ENCODE assay signal across 8 mouse cellular contexts in genomic region chr13:41709475-41710227, GRCm38 (mm10).
A peak's percentile ranks its signal among the peaks of the same experiment; 100 is the strongest.
DNase-seq lines count a peak whose midpoint lies in the region; ATAC-seq lines count a peak whose summit lies in the region.

No protein-coding gene starts in this region.

- peaks cover 6% of the 10 kb centered on the region; the same call in 1 of the 2 replicates for H3K4me1 ChIP-seq in limb, embryonic 10.5 days

- H3K27ac ChIP-seq in limb, embryonic 10.5 days: no peak overlapping the region

- H3K9me3 ChIP-seq in limb, embryonic 10.5 days (replicated peaks): no peaks in the 10 kb centered on the region

- peaks cover 6% of the 10 kb centered on the region; the same call in 1 of the 2 replicates for H3K27me3 ChIP-seq in limb, embryonic 10.5 days (ENCODE audit: low read depth, poor library complexity, severe bottlenecking)

- peak; percentile 21 for DNase-seq in 3134 (ENCODE audit: extremely low read depth, insufficient read length, low spot score)
- DNase-seq in adrenal gland, adult 18-20 months (ENCODE audit: low spot score in 2 of 2): peak; percentile 81 to 82
- peak; percentile 96 for DNase-seq in embryo, embryonic 10.5 days (ENCODE audit: low spot score)
- DNase-seq in kidney, adult 8-10 months: peak; percentile 79 to 91
- DNase-seq in limb, embryonic 10.5 days (ENCODE audit: low spot score): peak; percentile 86
- peak; percentile 79 for DNase-seq in naive thymus-derived CD4-positive, alpha-beta T cell, adult 2 months (ENCODE audit: low read depth)
- peak; percentile 63 to 88 for DNase-seq in spleen, postnatal 4 days (ENCODE audit: low spot score in 2 of 2)

- H3K4me3 ChIP-seq in limb, embryonic 10.5 days: no peak overlapping the region

- 41% methylated on average over 24 of the region's 24 CpGs for WGBS in limb, embryonic 10.5 days

- no peaks in the 10 kb centered on the region for H3K36me3 ChIP-seq in limb, embryonic 10.5 days

- peak; percentile 65 for ATAC-seq in granulocyte monocyte progenitor cell, adult 5-6 weeks (replicated peaks; ENCODE audit: poor library complexity, severe bottlenecking)

Comparison
In these comparisons a context has a peak if more than half of its experiments do, and no peak if none do; other contexts are left out.
1. DNase-seq: peak in every context shown above with its lines; median percentile 96 in embryo, embryonic 10.5 days; 86 in limb, embryonic 10.5 days; 85 in kidney, adult 8-10 months; 82 in adrenal gland, adult 18-20 months; 79 in naive thymus-derived CD4-positive, alpha-beta T cell, adult 2 months; 76 in spleen, postnatal 4 days; 21 in 3134.